Comparison of ENCODE assay signal across 9 mouse cellular contexts in genomic region chr15:83471476-83471875, GRCm38 (mm10). TPM values are rescaled to one million over a fixed set of nuclear protein-coding genes. Genes with fewer than 3 reads are reported as not detected.
DNase-seq lines count a peak whose midpoint lies in the region; ATAC-seq and TF ChIP-seq lines count a peak whose summit lies in the region.
"Had no signal": no experiment of that assay in that cellular context is flagged by ENCODE, and none has a peak within 500 bp of the region (broad histone marks: within the 10 kb centered on the region; RNA-seq: fewer than 3 reads in every experiment).

No protein-coding gene starts in this region.

- no peak overlapping the region for H3K4me2 ChIP-seq in limb, embryonic 14.5 days (replicated peaks; ENCODE audit: low read depth, low read length, severe bottlenecking)
- H3K4me2 ChIP-seq in hindbrain, postnatal 0 days (ENCODE audit: low read depth, low read length), result no peak overlapping the region
- H3K4me2 ChIP-seq: embryonic facial prominence, embryonic 12.5 days; limb, embryonic 12.5 days had no signal

- H3K9me3 ChIP-seq in limb, embryonic 14.5 days (ENCODE audit: control insufficient read depth, low read length), result no peaks in the 10 kb centered on the region
- no peaks in the 10 kb centered on the region for H3K9me3 ChIP-seq in limb, embryonic 10.5 days (replicated peaks)
- no peaks in the 10 kb centered on the region for H3K9me3 ChIP-seq in hindbrain, postnatal 0 days (ENCODE audit: low read length)
- H3K9me3 ChIP-seq: embryonic facial prominence, embryonic 12.5 days; limb, embryonic 12.5 days had no signal

- no peak overlapping the region for H3K4me3 ChIP-seq in limb, embryonic 14.5 days (replicated peaks; ENCODE audit: low read length)
- no peak overlapping the region for H3K4me3 ChIP-seq in limb, embryonic 10.5 days
- no peak overlapping the region for H3K4me3 ChIP-seq in hindbrain, postnatal 0 days (ENCODE audit: low read length)
- H3K4me3 ChIP-seq: embryonic facial prominence, embryonic 12.5 days; limb, embryonic 12.5 days had no signal

- peaks cover 11% of the 10 kb centered on the region for H3K4me1 ChIP-seq in limb, embryonic 14.5 days (ENCODE audit: control insufficient read depth, insufficient read depth, low read length)
- H3K4me1 ChIP-seq in limb, embryonic 10.5 days, result peaks cover 22% of the 10 kb centered on the region
- peaks cover 4% of the 10 kb centered on the region; the same call in 1 of the 2 replicates for H3K4me1 ChIP-seq in hindbrain, postnatal 0 days (ENCODE audit: insufficient read depth, low read length)

- H3K36me3 ChIP-seq in limb, embryonic 14.5 days (ENCODE audit: control insufficient read depth, insufficient read depth, low read length), result no peaks in the 10 kb centered on the region
- no peaks in the 10 kb centered on the region for H3K36me3 ChIP-seq in limb, embryonic 10.5 days
- no peaks in the 10 kb centered on the region for H3K36me3 ChIP-seq in hindbrain, postnatal 0 days (ENCODE audit: insufficient read depth, low read length)
- H3K36me3 ChIP-seq: embryonic facial prominence, embryonic 12.5 days; limb, embryonic 12.5 days had no signal

- H3K27me3 ChIP-seq in limb, embryonic 14.5 days (ENCODE audit: control insufficient read depth, insufficient read depth, low read length), result no peaks in the 10 kb centered on the region
- no peaks in the 10 kb centered on the region for H3K27me3 ChIP-seq in limb, embryonic 10.5 days (ENCODE audit: low read depth, poor library complexity, severe bottlenecking)
- no peaks in the 10 kb centered on the region for H3K27me3 ChIP-seq in hindbrain, postnatal 0 days (ENCODE audit: insufficient read depth, low read length)
- H3K27me3 ChIP-seq: embryonic facial prominence, embryonic 12.5 days; limb, embryonic 12.5 days had no signal

- no peak for TF ChIP-seq POLR2A in limb, embryonic 14.5 days (IDR thresholded peaks at IDR 0.05; ENCODE audit: borderline replicate concordance, extremely low read depth, insufficient read depth, insufficient read length)

- DNase-seq in limb, embryonic 14.5 days (ENCODE audit: low spot score), result peak; percentile 22
- no peak for DNase-seq in limb, embryonic 10.5 days (ENCODE audit: low spot score)
- DNase-seq in gastrocnemius, postnatal 10 days, result peak; percentile 43
- peak; percentile 43 for DNase-seq in hindbrain, postnatal 0 days (ENCODE audit: low spot score)
- DNase-seq in left cerebral cortex, postnatal 10 days (ENCODE audit: extremely low spot score in 1 of 2, low spot score in 2 of 2), result no peak
- DNase-seq in cerebellum, adult 9-10 months, result no peak

- H3K27ac ChIP-seq in limb, embryonic 14.5 days (replicated peaks; ENCODE audit: low read depth, low read length), result no peak overlapping the region
- H3K27ac ChIP-seq in limb, embryonic 10.5 days, result no peak overlapping the region
- no peak overlapping the region for H3K27ac ChIP-seq in hindbrain, postnatal 0 days
- H3K27ac ChIP-seq: embryonic facial prominence, embryonic 12.5 days; limb, embryonic 12.5 days had no signal

- no peak overlapping the region for H3K9ac ChIP-seq in limb, embryonic 14.5 days (ENCODE audit: low read depth, low read length, severe bottlenecking)
- no peak overlapping the region for H3K9ac ChIP-seq in hindbrain, postnatal 0 days (replicated peaks; ENCODE audit: low read length)
- H3K9ac ChIP-seq: embryonic facial prominence, embryonic 12.5 days; limb, embryonic 12.5 days had no signal

- 59% methylated on average over 7 of the region's 7 CpGs for WGBS in limb, embryonic 14.5 days
- 75% methylated on average over 7 of the region's 7 CpGs for WGBS in limb, embryonic 10.5 days
- 59% methylated on average over 7 of the region's 7 CpGs for whole genome bisulfite sequencing in hindbrain, postnatal 0 days

- no peak for ATAC-seq in limb, embryonic 14.5 days (ENCODE audit: low FRiP score, low read depth)
- ATAC-seq in hindbrain, postnatal 0 days, result peak; percentile 72
- peak; percentile 52 for ATAC-seq in megakaryocyte, adult 5-6 weeks (ENCODE audit: poor library complexity, severe bottlenecking)

- no peak for TF ChIP-seq CTCF in hindbrain, postnatal 0 days (IDR thresholded peaks at IDR 0.05; ENCODE audit: low read depth)

- intact Hi-C loops in left cerebral cortex, postnatal 10 days (cut with DNase I), result no loop called here

RNA-seq across cellular contexts. Expression of gene Pacsin2, which starts 7.1 kb away (rescaled TPM):
- 51.7 and 58.4 TPM in 2 replicates for polyA plus RNA-seq in limb, embryonic 14.5 days (2012; rRNA removed)
- polyA plus RNA-seq in limb, embryonic 14.5 days (2014; fragmentation: Nextera tagmentation; extraction: Ambion mirVana), result 41.6 and 43.3 TPM in 2 replicates
- polyA plus RNA-seq in limb, embryonic 10.5 days (2016; fragmentation: Nextera tagmentation; extraction: Ambion mirVana), result 56.9 and 61.0 TPM in 2 replicates
- total RNA-seq in gastrocnemius, postnatal 10 days (2021), result 10 to 100 TPM; 42.8 to 44.4 TPM
- total RNA-seq in hindbrain, postnatal 0 days (2014; rRNA removed), result 18.7 and 19.5 TPM in 2 replicates
- 19.3 and 20.0 TPM in 2 replicates for polyA plus RNA-seq in hindbrain, postnatal 0 days (2015; fragmentation: Nextera tagmentation; extraction: Ambion mirVana)
- 71.9 and 75.0 TPM in 2 replicates for total RNA-seq in megakaryocyte, adult 5-6 weeks (2015)
- total RNA-seq in megakaryocyte, adult 5-6 weeks (2017), result 112 and 115 TPM in 2 replicates
- 10 to 100 TPM; 47.5 to 48.6 TPM for total RNA-seq in left cerebral cortex, postnatal 10 days (2021)

RNA-seq across cellular contexts. Expression of gene Ttll1, which starts 39.2 kb away (rescaled TPM):
- polyA plus RNA-seq in limb, embryonic 14.5 days (2012; rRNA removed), result 13.0 and 14.1 TPM in 2 replicates
- 9.0 and 10.1 TPM in 2 replicates for polyA plus RNA-seq in limb, embryonic 14.5 days (2014; fragmentation: Nextera tagmentation; extraction: Ambion mirVana)
- polyA plus RNA-seq in limb, embryonic 10.5 days (2016; fragmentation: Nextera tagmentation; extraction: Ambion mirVana), result 22.0 and 25.8 TPM in 2 replicates
- 1 to 10 TPM; 5.2 to 6.3 TPM for total RNA-seq in gastrocnemius, postnatal 10 days (2021)
- total RNA-seq in hindbrain, postnatal 0 days (2014; rRNA removed), result 36.2 and 39.2 TPM in 2 replicates
- 91.9 and 104 TPM in 2 replicates for polyA plus RNA-seq in hindbrain, postnatal 0 days (2015; fragmentation: Nextera tagmentation; extraction: Ambion mirVana)
- total RNA-seq in megakaryocyte, adult 5-6 weeks (2015), result 3.6 and 3.8 TPM in 2 replicates
- total RNA-seq in megakaryocyte, adult 5-6 weeks (2017), result 3.2 and 4.4 TPM in 2 replicates
- 10 to 100 TPM; 57.7 to 61.2 TPM for total RNA-seq in left cerebral cortex, postnatal 10 days (2021)

RNA-seq across cellular contexts. Expression of gene Bik, which starts 55.2 kb away (rescaled TPM):
- 4.2 and 5.7 TPM in 2 replicates for polyA plus RNA-seq in limb, embryonic 14.5 days (2012; rRNA removed)
- 5.0 and 5.4 TPM in 2 replicates for polyA plus RNA-seq in limb, embryonic 14.5 days (2014; fragmentation: Nextera tagmentation; extraction: Ambion mirVana)
- 1.7 and 2.6 TPM in 2 replicates for polyA plus RNA-seq in limb, embryonic 10.5 days (2016; fragmentation: Nextera tagmentation; extraction: Ambion mirVana)
- total RNA-seq in gastrocnemius, postnatal 10 days (2021), result 1 to 10 TPM; 2.0 to 3.3 TPM
- 0.16 and 0.97 TPM in 2 replicates for total RNA-seq in hindbrain, postnatal 0 days (2014; rRNA removed)
- 0.68 and 1.3 TPM in 2 replicates for polyA plus RNA-seq in hindbrain, postnatal 0 days (2015; fragmentation: Nextera tagmentation; extraction: Ambion mirVana)
- 0.41 TPM in 1 of 2 replicates, not detected in the other for total RNA-seq in megakaryocyte, adult 5-6 weeks (2015)
- total RNA-seq in megakaryocyte, adult 5-6 weeks (2017), result 0.40 TPM in 1 of 2 replicates, not detected in the other
- not detected for total RNA-seq in left cerebral cortex, postnatal 10 days (2021)

Comparison
In these comparisons a context has a peak if more than half of its experiments do, and no peak if none do; other contexts are left out.
1. DNase-seq: peak in limb, embryonic 14.5 days (single experiment), gastrocnemius, postnatal 10 days (single experiment) and hindbrain, postnatal 0 days (single experiment); none in limb, embryonic 10.5 days (single experiment), left cerebral cortex, postnatal 10 days (0 of 2) and cerebellum, adult 9-10 months (single experiment).